Mouse (Mus musculus) cerebellum, adult (tissue): ENCODE data around the gene Exosc5.

Experiments used
- ATAC-seq: cut with Nextera tagmentation; 2 replicates; pipeline ENCODE4 v1.9.2; 2017; ENCODE audit warnings: mild to moderate bottlenecking, moderate library complexity, mixed read lengths; ENCODE audit not compliant: insufficient number of reproducible peaks, low FRiP score, low TSS enrichment

The Exosc5 gene

GRCm38 (mm10) chr7:25632679-25633078 is 26.3 kb upstream of the Exosc5 start:
- no peak for ATAC-seq

- ATAC-seq, result no peak
Measured at GRCm38 (mm10) chr7:25636373-25636772, 22.6 kb upstream of the Exosc5 start.

- no peak for ATAC-seq
Measured at GRCm38 (mm10) chr7:25637099-25637498, 21.9 kb upstream of the Exosc5 start.

- no peak for ATAC-seq
Measured at GRCm38 (mm10) chr7:25639754-25640153, 19.2 kb upstream of the Exosc5 start.

- no peak for ATAC-seq
Measured at GRCm38 (mm10) chr7:25644136-25644535, 14.8 kb upstream of the Exosc5 start.

- no peak for ATAC-seq
Measured at GRCm38 (mm10) chr7:25644631-25645030, 14.3 kb upstream of the Exosc5 start.

GRCm38 (mm10) chr7:25645074-25645473 is 13.9 kb upstream of the Exosc5 start:
- ATAC-seq, result no peak

- no peak for ATAC-seq
Measured at GRCm38 (mm10) chr7:25647574-25648123, 11.3 kb upstream of the Exosc5 start.

GRCm38 (mm10) chr7:25649839-25650238 is 9.1 kb upstream of the Exosc5 start:
- no peak for ATAC-seq

GRCm38 (mm10) chr7:25651281-25651680 is 7.7 kb upstream of the Exosc5 start:
- peak; percentile 52; the same call in 1 of the 2 replicates for ATAC-seq

GRCm38 (mm10) chr7:25652244-25652759 is 6.7 kb upstream of the Exosc5 start:
- ATAC-seq, result no peak

- ATAC-seq, result no peak
Measured at GRCm38 (mm10) chr7:25655601-25656428, 3.1 kb upstream of the Exosc5 start.

GRCm38 (mm10) chr7:25657785-25658184 is 1.2 kb upstream of the Exosc5 start:
- no peak for ATAC-seq

- no peak for ATAC-seq
Measured at GRCm38 (mm10) chr7:25666381-25666780, 7.4 kb downstream of the Exosc5 start.

- no peak for ATAC-seq
Measured at GRCm38 (mm10) chr7:25669158-25669557, 10.2 kb downstream of the Exosc5 start.

- no peak for ATAC-seq
Measured at GRCm38 (mm10) chr7:25669631-25670030, 10.7 kb downstream of the Exosc5 start.

- no peak for ATAC-seq
Measured at GRCm38 (mm10) chr7:25670096-25670495, 11.1 kb downstream of the Exosc5 start.

GRCm38 (mm10) chr7:25671686-25672085 is 12.7 kb downstream of the Exosc5 start:
- no peak for ATAC-seq

GRCm38 (mm10) chr7:25672442-25672841 is 13.5 kb downstream of the Exosc5 start:
- ATAC-seq, result no peak

GRCm38 (mm10) chr7:25674297-25674696 is 15.3 kb downstream of the Exosc5 start:
- no peak for ATAC-seq

GRCm38 (mm10) chr7:25674719-25675300 is 15.8 kb downstream of the Exosc5 start, which contains the start of gene Tmem91:
TSS of gene Tmem91 (minus strand) at chr7:25675166.
- ATAC-seq, result no peak
